Mouse (Mus musculus): ENCODE measurements at regions not wholly inside any gene's neighbourhood (a gene's known extent, or its start where the extent isn't known, plus 50 kb on each side); places are given as distances from the start of the nearest gene placed in this dataset.
A peak's percentile ranks its signal among the peaks of the same experiment; 100 is the strongest.

GRCm38 (mm10) chr8:126839039-126839711 is 106.5 kb downstream of the Tomm20 start:
- Histone ChIP-seq H3K4me3 (ENCODE audit: insufficient read depth, low read depth, low read length) (no peak overlapping the region), H3K36me3 (ENCODE audit: control insufficient read depth, insufficient read depth, low read length) (no peaks in the 10 kb centered on the region), H3K4me1 (ENCODE audit: control insufficient read depth, insufficient read depth, low read length) (peaks cover 33% of the 10 kb centered on the region), H3K27ac (ENCODE audit: insufficient read depth, low read depth, low read length) (peak overlapping the region; percentile 94), H3K27me3 (replicated peaks; ENCODE audit: control insufficient read depth, insufficient read depth, low read length) (no peaks in the 10 kb centered on the region)
- DNase-seq = peak; percentile 85
- WGBS = 3% methylated on average over 8 of the region's 8 CpGs
- TF ChIP-seq POLR2A (IDR thresholded peaks at IDR 0.05; ENCODE audit: low read depth, low read length) (no peak), CTCF (conservative IDR thresholded peaks at IDR 0.05; ENCODE audit: insufficient read depth, insufficient read length, low read depth, low read length) (no peak)

- DNase-seq = peak; percentile 83
- H3K4me1 ChIP-seq (ENCODE audit: control insufficient read depth, insufficient read depth, low read length) = peaks cover 38% of the 10 kb centered on the region
- 32% methylated on average over 7 of the region's 7 CpGs for WGBS
- no peaks in the 10 kb centered on the region for H3K36me3 ChIP-seq (ENCODE audit: control insufficient read depth, insufficient read depth, low read length)
- H3K4me3 ChIP-seq (ENCODE audit: insufficient read depth, low read depth, low read length) = no peak overlapping the region
- no peaks in the 10 kb centered on the region for H3K27me3 ChIP-seq (replicated peaks; ENCODE audit: control insufficient read depth, insufficient read depth, low read length)
- TF ChIP-seq POLR2A (IDR thresholded peaks at IDR 0.05; ENCODE audit: low read depth, low read length) = no peak
- TF ChIP-seq CTCF (conservative IDR thresholded peaks at IDR 0.05; ENCODE audit: insufficient read depth, insufficient read length, low read depth, low read length) = no peak
- peak overlapping the region; percentile 94 for H3K27ac ChIP-seq (ENCODE audit: insufficient read depth, low read depth, low read length)
Measured at GRCm38 (mm10) chr8:126838228-126838627, 107.4 kb downstream of the Tomm20 start.

GRCm38 (mm10) chr8:126837318-126838025 is 108.2 kb downstream of the Tomm20 start:
- peak; percentile 66 for DNase-seq
- Histone ChIP-seq H3K4me3 (ENCODE audit: insufficient read depth, low read depth, low read length) (no peak overlapping the region), H3K27me3 (replicated peaks; ENCODE audit: control insufficient read depth, insufficient read depth, low read length) (no peaks in the 10 kb centered on the region), H3K4me1 (ENCODE audit: control insufficient read depth, insufficient read depth, low read length) (peaks cover 42% of the 10 kb centered on the region), H3K36me3 (ENCODE audit: control insufficient read depth, insufficient read depth, low read length) (no peaks in the 10 kb centered on the region), H3K27ac (ENCODE audit: insufficient read depth, low read depth, low read length) (peak overlapping the region; percentile 94)
- 51% methylated on average over 9 of the region's 9 CpGs for WGBS
- TF ChIP-seq CTCF (conservative IDR thresholded peaks at IDR 0.05; ENCODE audit: insufficient read depth, insufficient read length, low read depth, low read length) = no peak
- TF ChIP-seq POLR2A (IDR thresholded peaks at IDR 0.05; ENCODE audit: low read depth, low read length) = no peak

- TF ChIP-seq CTCF (conservative IDR thresholded peaks at IDR 0.05; ENCODE audit: insufficient read depth, insufficient read length, low read depth, low read length) = no peak
- no peak for TF ChIP-seq POLR2A (IDR thresholded peaks at IDR 0.05; ENCODE audit: low read depth, low read length)
- peaks cover 57% of the 10 kb centered on the region for H3K4me1 ChIP-seq (ENCODE audit: control insufficient read depth, insufficient read depth, low read length)
- H3K27ac ChIP-seq (ENCODE audit: insufficient read depth, low read depth, low read length) = no peak overlapping the region
Measured at GRCm38 (mm10) chr8:126835554-126835953, 110.1 kb downstream of the Tomm20 start.

GRCm38 (mm10) chr8:126833471-126834453 is 111.9 kb downstream of the Tomm20 start:
- TF ChIP-seq CTCF (conservative IDR thresholded peaks at IDR 0.05; ENCODE audit: insufficient read depth, insufficient read length, low read depth, low read length) = no peak
- no peak for TF ChIP-seq POLR2A (IDR thresholded peaks at IDR 0.05; ENCODE audit: low read depth, low read length)
- 17% methylated on average over 19 of the region's 19 CpGs for WGBS
- Histone ChIP-seq H3K27ac (ENCODE audit: insufficient read depth, low read depth, low read length) (peak overlapping the region; percentile 95), H3K27me3 (replicated peaks; ENCODE audit: control insufficient read depth, insufficient read depth, low read length) (no peaks in the 10 kb centered on the region), H3K4me3 (ENCODE audit: insufficient read depth, low read depth, low read length) (no peak overlapping the region), H3K4me1 (ENCODE audit: control insufficient read depth, insufficient read depth, low read length) (peaks cover 57% of the 10 kb centered on the region), H3K36me3 (ENCODE audit: control insufficient read depth, insufficient read depth, low read length) (no peaks in the 10 kb centered on the region)
- DNase-seq = peak; percentile 86

More at GRCm38 (mm10) chr8:126835554-126835953, 110.1 kb downstream of the Tomm20 start:
- no peaks in the 10 kb centered on the region for H3K27me3 ChIP-seq (replicated peaks; ENCODE audit: control insufficient read depth, insufficient read depth, low read length)
- H3K4me3 ChIP-seq (ENCODE audit: insufficient read depth, low read depth, low read length) = no peak overlapping the region
- H3K36me3 ChIP-seq (ENCODE audit: control insufficient read depth, insufficient read depth, low read length) = no peaks in the 10 kb centered on the region
- DNase-seq = no peak
- WGBS = 75% methylated on average over 7 of the region's 7 CpGs

- 11% methylated on average over 5 of the region's 5 CpGs for WGBS
- no peaks in the 10 kb centered on the region for H3K27me3 ChIP-seq (replicated peaks; ENCODE audit: control insufficient read depth, insufficient read depth, low read length)
- 0 out of 2 replicates have a peak, but pooled peaks have one; percentile 11 for TF ChIP-seq CTCF (conservative IDR thresholded peaks at IDR 0.05; ENCODE audit: insufficient read depth, insufficient read length, low read depth, low read length)
- no peak for TF ChIP-seq POLR2A (IDR thresholded peaks at IDR 0.05; ENCODE audit: low read depth, low read length)
- H3K4me3 ChIP-seq (ENCODE audit: insufficient read depth, low read depth, low read length) = no peak overlapping the region
- peak; percentile 91 for DNase-seq
- H3K36me3 ChIP-seq (ENCODE audit: control insufficient read depth, insufficient read depth, low read length) = no peaks in the 10 kb centered on the region
- peak overlapping the region; percentile 95 for H3K27ac ChIP-seq (ENCODE audit: insufficient read depth, low read depth, low read length)
- H3K4me1 ChIP-seq (ENCODE audit: control insufficient read depth, insufficient read depth, low read length) = peaks cover 53% of the 10 kb centered on the region
Measured at GRCm38 (mm10) chr8:126833006-126833405, 112.6 kb downstream of the Tomm20 start.

Data from kidney, adult 2 months (tissue).